Mouse (Mus musculus) ES-E14 (cell line): Measurements from ENCODE around the gene Rad50. TPM values are rescaled to one million over a fixed set of nuclear protein-coding genes. Genes with fewer than 3 reads are reported as not detected.

Experiments used
- DNase-seq: peaks from one replicate; pipeline ENCODE4 v3.0.0-alpha.2; 2013; ENCODE audit warnings: low read depth, low spot score
- H3K27ac ChIP-seq: 2 replicates; pipeline ENCODE4 v1.5.1; 2012; ENCODE audit warnings: low read depth, mild to moderate bottlenecking, low read length, moderate library complexity, mixed read lengths; ENCODE audit not compliant: poor library complexity, insufficient read depth, severe bottlenecking
- H3K36me3 ChIP-seq: 2 replicates; pipeline ENCODE4 v1.6.1; 2012; ENCODE audit warnings: mild to moderate bottlenecking, low read length, moderate library complexity, mixed read lengths; ENCODE audit not compliant: control insufficient read depth, poor library complexity, insufficient read depth, severe bottlenecking
- H3K4me1 ChIP-seq, 2 experiments: fragments of 150-350 bp in 1 of 2; sonication (generic) in 1 of 2; 2 replicates each; pipeline ENCODE4 v1.6.1; 2012; ENCODE audit warnings: low read length in 2 of 2, mild to moderate bottlenecking in 1 of 2, mixed read lengths in 1 of 2; ENCODE audit not compliant: control insufficient read depth in 2 of 2, insufficient read depth in 2 of 2, poor library complexity in 1 of 2
- H3K4me3 ChIP-seq, 2 experiments: fragments of 150-350 bp in 1 of 2; sonication (generic) in 1 of 2; 2 replicates each; pipeline ENCODE4 v1.5.1; 2012; ENCODE audit warnings: low read length in 2 of 2, low read depth in 1 of 2, mild to moderate bottlenecking in 1 of 2, mixed read lengths in 1 of 2; ENCODE audit not compliant: insufficient read depth in 1 of 2, poor library complexity in 1 of 2, severe bottlenecking in 1 of 2
- H3K9ac ChIP-seq: 2 replicates; pipeline ENCODE4 v1.6.1; 2012; ENCODE audit warnings: low read depth, mild to moderate bottlenecking, low read length, mixed read lengths; ENCODE audit not compliant: poor library complexity, insufficient read depth, severe bottlenecking
- H3K9me3 ChIP-seq: fragments of 150-350 bp; sonication (generic); 2 replicates; pipeline ENCODE4 v1.6.1; 2012; ENCODE audit warnings: low read depth, mild to moderate bottlenecking, low read length; ENCODE audit not compliant: control insufficient read depth, insufficient read depth
- CHD2 ChIP-seq: IDR thresholded peaks from 2 replicates; pipeline ENCODE4 v1.6.1; 2014; ENCODE audit warnings: mild to moderate bottlenecking, low read depth, low read length, inconsistent platforms
- HCFC1 ChIP-seq: IDR thresholded peaks from 2 replicates; pipeline ENCODE4 v1.6.1; 2012; ENCODE audit warnings: low read length, inconsistent platforms, borderline replicate concordance; ENCODE audit not compliant: insufficient read depth
- MAFK ChIP-seq: IDR thresholded peaks from 2 replicates; pipeline ENCODE4 v1.6.1; 2014; ENCODE audit warnings: mild to moderate bottlenecking, low read depth, low read length, inconsistent platforms; ENCODE audit not compliant: insufficient read depth
- ZC3H11A ChIP-seq: IDR thresholded peaks from 2 replicates; pipeline ENCODE4 v1.6.1; 2012; ENCODE audit warnings: low read depth, mild to moderate bottlenecking, inconsistent platforms, low read length, borderline replicate concordance
- ZNF384 ChIP-seq: IDR thresholded peaks from 2 replicates; pipeline ENCODE4 v1.6.1; 2012; ENCODE audit warnings: low read depth, low read length, inconsistent platforms
- in situ Hi-C, 2 experiments: fragments of 600-800 bp; cut with MboI; formaldehyde crosslinking; loops; one replicate each; pipeline ENCODE4 v1.15.1; 2025; ENCODE audit warnings: low sequenced_read_pairs in 2 of 2, inconsistent platforms in 1 of 2; ENCODE audit not compliant: unreplicated experiment in 2 of 2
- total RNA-seq: library from RNA; depleted of rRNA; stranded (reverse); fragments of 300-350 nt; gene quantifications from 2 replicates; pipeline ENCODE4 v1.2.3, GENCODE M21; 2012

Gene Rad50
- total RNA-seq, 1 experiment, result 32.0 TPM

DNA sequence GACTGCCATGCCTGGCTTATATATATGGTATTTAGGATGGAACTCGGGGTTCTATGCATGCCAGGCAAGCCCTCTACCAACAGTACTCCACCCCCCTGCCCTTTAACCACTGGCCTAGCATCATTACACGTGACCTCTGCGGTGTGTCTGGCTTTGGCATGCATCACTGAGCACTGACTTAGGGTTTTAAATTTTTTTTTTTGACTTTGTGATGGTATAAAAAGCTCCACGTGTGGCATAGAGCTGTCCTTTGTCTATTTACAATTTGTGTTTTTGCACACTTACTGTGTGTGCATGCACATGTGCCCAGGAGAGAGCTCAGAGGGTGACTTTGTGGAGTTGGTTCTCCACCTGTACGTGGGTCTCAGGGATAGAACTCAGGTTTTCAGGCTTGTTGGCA lies 63.1 kb downstream of the Rad50 start:
- Histone ChIP-seq H3K4me3 (no peak overlapping the region), H3K4me1 (peaks cover 0 to 3% of the 10 kb centered on the region in 2 experiments; a peak in 1 of 4 replicates), H3K27ac (no peak overlapping the region), H3K36me3 (no peaks in the 10 kb centered on the region), H3K9me3 (no peaks in the 10 kb centered on the region), H3K9ac (no peak overlapping the region)
- no peak for DNase-seq
- in situ Hi-C loops, result no loop called here
- no peak for TF ChIP-seq MAFK
- no peak for TF ChIP-seq ZC3H11A
- no peak for TF ChIP-seq ZNF384
- TF ChIP-seq HCFC1, result no peak
- TF ChIP-seq CHD2, result no peak

DNA sequence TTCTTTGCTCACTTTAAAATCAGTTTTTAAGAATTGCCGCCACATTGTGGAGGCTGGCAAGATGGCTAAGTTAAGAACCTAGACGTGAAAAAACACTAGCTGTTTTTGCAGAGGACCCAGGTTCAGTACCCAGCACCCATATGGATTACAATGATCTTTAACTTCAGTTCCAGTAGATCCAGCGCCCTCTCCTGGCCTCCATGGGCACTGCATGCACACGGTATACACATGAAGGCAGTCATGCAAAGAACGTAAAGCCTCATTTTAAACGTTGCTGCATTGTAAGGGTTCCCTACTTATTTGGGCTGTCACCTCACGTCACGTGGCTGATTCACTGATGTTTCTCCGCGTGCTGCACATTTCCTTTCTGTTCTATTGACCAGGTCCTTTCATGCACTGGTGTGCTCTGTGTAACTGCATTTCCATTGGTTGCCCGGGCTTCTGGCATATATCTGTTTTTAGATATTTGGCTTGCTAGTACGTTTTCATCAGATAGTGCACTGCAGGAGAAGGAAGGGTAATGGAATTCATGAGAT lies 64.3 kb downstream of the Rad50 start:
- no peaks in the 10 kb centered on the region for H3K36me3 ChIP-seq
- TF ChIP-seq ZC3H11A, result no peak
- TF ChIP-seq HCFC1, result no peak
- TF ChIP-seq MAFK, result no peak
- TF ChIP-seq CHD2, result no peak
- TF ChIP-seq ZNF384, result no peak
- in situ Hi-C loops, result no loop called here
- DNase-seq, result peak; percentile 25
- H3K4me1 ChIP-seq, result peaks cover 0 to 3% of the 10 kb centered on the region in 2 experiments; a peak in 1 of 4 replicates
- H3K9ac ChIP-seq, result no peak overlapping the region
- no peak overlapping the region for H3K4me3 ChIP-seq
- no peaks in the 10 kb centered on the region for H3K9me3 ChIP-seq
- no peak overlapping the region for H3K27ac ChIP-seq

DNA sequence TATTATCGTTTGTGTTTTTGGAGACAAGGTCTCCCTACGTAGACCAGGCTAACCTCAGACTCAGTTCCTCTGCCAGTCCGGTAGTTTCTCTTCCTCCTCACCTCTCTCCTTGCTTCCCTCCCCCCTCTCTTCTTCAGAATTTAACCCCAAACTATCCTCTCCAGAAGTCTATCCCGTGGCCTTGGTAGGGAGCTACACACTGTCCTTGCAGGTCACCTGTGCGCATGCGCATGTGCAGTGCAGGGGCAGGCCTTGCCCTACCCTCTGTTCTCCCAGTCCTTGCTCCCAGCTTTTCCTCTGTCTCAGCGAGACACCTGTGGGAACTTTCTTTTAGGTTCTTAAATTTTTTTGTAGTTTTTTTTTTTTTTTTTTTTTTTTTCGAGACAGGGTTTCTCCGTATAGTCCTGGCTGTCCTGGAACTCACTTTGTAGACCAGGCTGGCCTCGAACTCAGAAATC lies 69.3 kb downstream of the Rad50 start:
- Histone ChIP-seq H3K36me3 (no peaks in the 10 kb centered on the region), H3K27ac (no peak overlapping the region), H3K9ac (no peak overlapping the region), H3K4me3 (no peak overlapping the region), H3K4me1 (peaks cover 0 to 13% of the 10 kb centered on the region in 2 experiments; a peak in 1 of 4 replicates), H3K9me3 (no peaks in the 10 kb centered on the region)
- no peak for DNase-seq
- TF ChIP-seq MAFK, result no peak
- TF ChIP-seq ZNF384, result no peak; the same call in 1 of the 2 replicates
- TF ChIP-seq HCFC1, result no peak
- TF ChIP-seq ZC3H11A, result no peak
- no peak for TF ChIP-seq CHD2
- in situ Hi-C loops, result no loop called here

DNA sequence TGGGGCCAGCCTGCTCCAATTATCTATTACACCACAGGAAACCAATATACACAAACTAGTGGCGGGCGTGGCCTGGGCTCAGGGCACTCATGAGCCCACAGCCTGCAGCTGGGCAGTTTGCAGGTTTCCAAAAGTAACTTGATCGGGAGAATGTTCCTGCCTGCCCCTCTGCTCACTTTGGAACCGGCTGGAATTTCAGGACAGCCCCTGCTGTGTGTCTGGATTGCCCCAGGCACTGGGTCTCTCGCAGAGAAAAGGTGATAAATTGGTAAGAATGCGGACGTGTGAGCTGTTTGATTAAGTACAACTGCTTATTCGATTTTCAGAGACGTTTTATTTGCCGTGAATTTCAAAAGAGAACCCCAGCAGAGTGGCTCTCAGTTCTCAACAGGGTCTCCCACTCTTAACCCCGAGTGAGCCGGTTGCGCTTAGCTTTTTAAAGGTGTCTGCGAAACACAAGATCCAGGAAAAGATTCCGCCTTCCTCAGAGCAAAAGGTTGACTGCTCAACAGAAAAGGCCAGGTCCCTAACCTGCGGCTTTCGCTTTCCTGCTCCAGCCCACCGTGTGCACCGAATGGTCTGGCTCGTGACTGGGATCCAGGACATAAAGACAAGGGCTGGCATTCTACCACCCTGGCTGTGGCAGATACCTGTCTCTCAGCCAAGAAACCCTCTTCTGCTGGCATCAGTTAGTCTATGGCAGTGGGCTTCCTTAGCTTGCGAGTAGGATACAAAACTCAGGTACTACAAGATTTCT lies 69.9 kb downstream of the Rad50 start:
- DNase-seq, result peak; percentile 48
- no peak overlapping the region for H3K4me3 ChIP-seq

More for the DNA sequence above, 69.9 kb downstream of the Rad50 start:
- H3K4me1 ChIP-seq, result peaks cover 0 to 14% of the 10 kb centered on the region in 2 experiments; a peak in 1 of 4 replicates
- in situ Hi-C loops, result no loop called here
- H3K9ac ChIP-seq, result no peak overlapping the region
- H3K27ac ChIP-seq, result no peak overlapping the region
- H3K9me3 ChIP-seq, result no peaks in the 10 kb centered on the region
- H3K36me3 ChIP-seq, result no peaks in the 10 kb centered on the region
- TF ChIP-seq ZC3H11A (no peak), CHD2 (no peak), HCFC1 (no peak), MAFK (no peak), ZNF384 (no peak)
